Mouse (Mus musculus) c-Kit-positive CD71-positive TER-119-positive erythroid progenitor cells, embryonic 14.5 days (primary cell): ENCODE results near the gene Phf8.
A peak's percentile ranks its signal among the peaks of the same experiment; 100 is the strongest.
"Not testable (repeated sequence)": the region's sequence is repeated elsewhere in the genome, so short reads cannot be mapped to it uniquely, and the experiment has no call there.

Experiments
- DNase-seq: peaks from one replicate; pipeline ENCODE4 v3.0.0-alpha.2; 2013; ENCODE audit warnings: low spot score

Gene Phf8

GRCm38 (mm10) chrX:151520458-151521322, at the start of gene Phf8:
TSS of gene Phf8 (plus strand) at chrX:151520672.
- peak; percentile 90 for DNase-seq

GRCm38 (mm10) chrX:151488128-151488527, 32.3 kb upstream of the Phf8 start:
- DNase-seq = no peak

GRCm38 (mm10) chrX:151493269-151493668, 27.2 kb upstream of the Phf8 start:
- DNase-seq = not testable (repeated sequence)

GRCm38 (mm10) chrX:151496596-151496995, 23.9 kb upstream of the Phf8 start:
- DNase-seq = no peak

- no peak for DNase-seq
Measured at GRCm38 (mm10) chrX:151508536-151508935, 11.9 kb upstream of the Phf8 start.

- no peak for DNase-seq
Measured at GRCm38 (mm10) chrX:151509906-151510305, 10.6 kb upstream of the Phf8 start.

- no peak for DNase-seq
Measured at GRCm38 (mm10) chrX:151513066-151513465, 7.4 kb upstream of the Phf8 start.

GRCm38 (mm10) chrX:151513694-151514093, 6.8 kb upstream of the Phf8 start:
- no peak for DNase-seq

- DNase-seq = peak; percentile 44
Measured at GRCm38 (mm10) chrX:151518181-151518580, 2.3 kb upstream of the Phf8 start.

- no peak for DNase-seq
Measured at GRCm38 (mm10) chrX:151520127-151520457, 380 bp upstream of the Phf8 start.

- peak; percentile 22 for DNase-seq
Measured at GRCm38 (mm10) chrX:151521786-151522522, 1.5 kb downstream of the Phf8 start.

GRCm38 (mm10) chrX:151553356-151553755, 32.9 kb downstream of the Phf8 start:
- no peak for DNase-seq

- DNase-seq = peak; percentile 1
Measured at GRCm38 (mm10) chrX:151575166-151575565, 54.7 kb downstream of the Phf8 start.

- no peak for DNase-seq
Measured at GRCm38 (mm10) chrX:151643386-151643785, 122.9 kb downstream of the Phf8 start.

- no peak for DNase-seq
Measured at GRCm38 (mm10) chrX:151653744-151654143, 133.3 kb downstream of the Phf8 start.

GRCm38 (mm10) chrX:151674492-151675171, 154.2 kb downstream of the Phf8 start:
- no peak for DNase-seq
